Mouse (Mus musculus): ENCODE results near the gene Il27ra.
"Not testable (repeated sequence)": the region's sequence is repeated elsewhere in the genome, so short reads cannot be mapped to it uniquely, and the experiment has no call there.

Il27ra gene

GRCm38 (mm10) chr8:84019738-84020137 is 22.7 kb downstream of the Il27ra start:
- DNase-seq = no peak

DNA sequence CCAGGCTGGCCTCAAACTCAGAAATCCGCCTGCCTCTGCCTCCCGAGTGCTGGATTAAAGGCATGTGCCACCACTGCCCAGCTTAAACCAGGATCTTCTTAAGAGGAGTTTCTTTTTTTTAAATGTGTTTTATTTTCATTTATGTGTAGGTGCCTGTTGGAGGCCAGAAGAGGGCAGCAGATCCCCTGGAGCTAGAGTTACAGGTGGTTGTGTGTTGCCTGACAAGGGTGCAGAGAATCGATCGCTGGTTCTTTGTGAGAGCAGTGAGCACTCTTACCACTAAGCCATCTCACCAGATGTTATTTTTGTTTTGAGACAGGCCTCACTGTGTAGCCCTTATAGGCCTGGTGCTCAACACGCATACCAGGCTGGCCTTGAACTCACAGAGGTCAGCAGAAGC is 26.6 kb downstream of the Il27ra start:
- DNase-seq = no peak

DNA sequence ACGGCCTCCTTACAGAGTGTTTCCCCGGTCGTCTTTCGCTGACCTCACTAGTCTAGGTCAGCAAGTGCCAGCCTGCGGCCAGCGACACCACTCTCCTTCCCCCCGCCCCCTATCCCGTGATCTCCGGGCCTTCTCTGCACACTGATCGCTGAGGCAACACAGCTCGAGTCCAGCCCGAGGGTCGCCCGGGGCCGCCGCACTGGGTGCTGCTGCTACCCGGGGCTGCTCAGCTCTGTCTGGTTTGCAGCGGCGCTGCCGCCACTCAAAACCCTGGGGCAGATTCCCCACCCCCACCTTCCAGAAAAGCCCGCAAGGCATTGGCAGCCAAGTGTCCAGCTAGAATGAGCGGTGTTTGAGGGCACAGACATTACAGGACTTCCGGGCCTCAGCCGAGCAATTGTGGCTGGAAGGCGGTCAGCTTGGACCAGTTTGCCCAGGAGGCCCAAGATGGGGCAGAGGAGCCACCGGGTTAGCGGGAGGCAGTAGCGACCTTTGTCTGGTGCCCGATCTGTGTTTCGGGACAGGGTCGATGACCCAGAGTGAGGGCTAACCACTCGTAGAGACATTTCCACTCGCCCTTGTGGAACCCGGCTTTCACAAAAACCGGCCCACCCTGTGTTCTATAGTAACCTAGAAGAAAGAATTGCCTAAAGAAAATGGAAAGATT is 29.8 kb downstream of the Il27ra start:
- DNase-seq = no peak

GRCm38 (mm10) chr8:84011705-84012498 is 30.5 kb downstream of the Il27ra start, which contains the start of gene 2210011C24Rik:
2210011C24Rik (minus strand) TSS chr8:84012171.
- DNase-seq = no peak

DNA sequence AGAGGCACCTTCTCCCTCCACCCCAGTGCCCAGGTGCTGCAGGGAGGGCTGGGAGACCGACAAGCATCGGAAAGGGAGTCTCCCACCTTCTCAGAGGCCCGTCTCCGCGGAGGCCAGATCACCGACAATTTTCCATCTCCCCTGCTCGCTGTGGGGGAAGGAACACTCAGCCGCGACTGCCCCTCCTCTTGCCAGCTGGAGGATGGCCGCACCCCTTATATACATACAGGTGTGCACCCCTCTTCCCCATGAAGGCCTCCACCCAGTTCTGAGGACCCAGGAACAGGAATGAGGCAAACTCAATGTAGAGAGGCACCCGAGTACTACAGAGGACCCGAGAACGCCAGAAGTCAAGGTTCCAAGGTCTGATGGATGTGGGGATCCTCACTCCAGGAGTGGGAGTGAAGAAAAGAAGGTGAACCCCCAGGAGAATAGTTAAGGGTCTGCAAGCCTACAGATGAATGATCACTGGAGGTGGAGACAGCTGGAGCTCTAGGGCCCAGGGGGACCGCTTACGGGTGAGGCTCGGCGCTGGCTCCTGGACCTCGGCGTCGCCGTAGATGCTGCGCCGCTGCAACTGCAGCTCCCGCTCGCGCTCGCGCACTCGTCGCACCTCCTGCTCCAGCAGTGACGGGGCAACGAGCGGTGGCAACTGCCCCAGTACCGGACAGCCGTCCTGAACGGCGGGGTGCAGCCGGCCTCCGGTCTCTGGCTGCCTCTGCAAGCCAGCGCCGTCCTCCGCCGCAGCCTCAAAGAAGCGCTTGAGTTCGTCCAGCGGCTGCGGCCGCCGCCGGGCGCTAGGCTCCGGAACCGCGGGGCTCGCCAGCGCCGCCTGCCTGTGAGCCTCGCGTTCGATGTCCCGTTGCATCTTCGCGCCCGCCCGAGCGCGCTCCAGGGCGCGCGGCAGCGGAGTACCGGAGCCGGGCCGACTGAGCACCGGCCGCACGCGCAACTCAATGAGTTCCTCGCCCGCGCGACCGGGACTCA is 31.5 kb downstream of the Il27ra start:
- peak in 1 of 2 experiments; percentile 33 for DNase-seq

- DNase-seq = peak; percentile 51 to 62
Observed at GRCm38 (mm10) chr8:84009876-84010275, 32.5 kb downstream of the Il27ra start.

DNA sequence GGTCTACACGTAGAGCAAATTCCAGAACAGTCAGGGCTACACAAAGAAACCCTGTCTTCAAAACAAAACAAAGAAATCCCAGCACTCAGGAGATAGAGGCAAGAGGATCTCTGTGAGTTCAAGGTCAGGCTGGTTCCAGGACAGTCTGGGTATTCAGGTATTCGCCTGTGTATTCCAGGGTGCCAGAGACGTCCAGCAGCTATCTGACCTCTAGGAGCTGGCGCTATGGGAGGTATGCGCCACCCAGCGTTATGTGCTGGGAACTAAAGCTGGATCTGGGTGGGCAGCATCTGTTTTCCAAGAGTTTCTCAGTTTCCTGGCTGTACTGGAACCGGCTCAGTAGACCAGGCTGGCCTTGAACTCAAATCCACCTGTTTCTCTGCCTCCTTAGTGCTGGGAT is 34.0 kb downstream of the Il27ra start:
- DNase-seq = no peak

- not testable (repeated sequence) for DNase-seq
Observed at GRCm38 (mm10) chr8:84005502-84005901, 36.9 kb downstream of the Il27ra start.

DNA sequence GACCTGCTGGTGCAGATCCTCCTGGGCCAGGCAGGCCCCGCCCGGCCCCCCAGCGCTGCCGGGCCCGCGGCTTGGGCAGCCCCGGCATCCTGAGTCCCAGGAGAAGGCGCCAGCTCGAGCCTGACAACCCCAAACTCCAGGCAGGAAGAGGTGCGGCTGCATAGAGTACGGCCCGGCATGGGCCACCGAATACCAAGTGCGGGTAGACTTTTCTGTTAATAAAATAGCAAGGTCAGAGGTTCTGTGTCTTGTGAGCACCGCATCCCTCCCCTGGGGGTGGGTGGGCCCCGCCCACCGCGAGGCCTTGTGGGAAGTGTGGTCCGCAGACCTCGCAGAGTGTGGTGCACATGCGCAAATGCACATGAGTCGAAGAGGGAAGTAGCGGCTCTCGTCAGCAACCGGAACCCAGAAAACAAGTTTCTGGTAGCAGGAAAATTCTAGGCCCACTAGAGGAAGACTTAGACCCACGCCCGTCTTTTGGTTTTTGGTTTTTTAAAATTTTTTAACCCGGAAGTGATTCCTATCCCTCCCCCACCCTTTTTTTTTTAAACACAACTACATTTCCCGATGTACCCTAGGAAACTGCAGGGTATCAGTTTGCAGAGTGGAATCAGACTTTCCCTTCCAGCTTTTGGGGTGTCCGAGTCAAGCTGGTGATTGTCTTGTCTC is 37.7 kb downstream of the Il27ra start:
- DNase-seq = peak; percentile 93 to 94

DNA sequence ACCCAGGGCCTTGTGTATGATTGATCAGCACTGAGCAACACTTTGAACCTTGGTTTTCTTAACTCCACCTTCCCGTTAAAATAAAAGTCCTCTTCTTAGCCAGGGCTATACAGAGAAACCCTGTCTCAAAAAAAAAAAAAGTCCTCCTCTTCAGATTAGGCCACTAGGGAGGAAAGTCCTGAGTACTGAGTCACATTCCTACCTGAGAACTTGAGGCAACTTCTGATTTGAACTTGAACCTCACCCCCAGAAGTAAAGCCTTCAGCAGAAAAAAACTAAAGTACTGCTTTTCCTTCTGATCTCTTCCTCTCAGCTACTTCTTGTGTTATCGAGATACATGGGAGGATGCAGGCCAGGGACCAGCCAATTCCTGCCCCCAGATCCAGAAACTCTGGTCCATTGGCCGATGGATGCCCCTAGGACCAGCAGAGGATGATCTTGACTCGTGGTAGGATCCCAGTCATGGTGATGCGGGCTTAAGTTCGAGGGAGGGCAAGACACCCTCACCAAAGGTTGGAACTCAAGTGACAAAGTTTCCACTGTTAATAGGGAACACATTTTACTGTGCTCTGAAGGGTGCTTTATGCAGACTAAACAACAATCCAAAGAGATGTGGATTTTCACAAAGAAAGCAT is 38.7 kb downstream of the Il27ra start:
- DNase-seq = no peak

GRCm38 (mm10) chr8:84002957-84003611 is 39.3 kb downstream of the Il27ra start:
- DNase-seq = no peak

DNA sequence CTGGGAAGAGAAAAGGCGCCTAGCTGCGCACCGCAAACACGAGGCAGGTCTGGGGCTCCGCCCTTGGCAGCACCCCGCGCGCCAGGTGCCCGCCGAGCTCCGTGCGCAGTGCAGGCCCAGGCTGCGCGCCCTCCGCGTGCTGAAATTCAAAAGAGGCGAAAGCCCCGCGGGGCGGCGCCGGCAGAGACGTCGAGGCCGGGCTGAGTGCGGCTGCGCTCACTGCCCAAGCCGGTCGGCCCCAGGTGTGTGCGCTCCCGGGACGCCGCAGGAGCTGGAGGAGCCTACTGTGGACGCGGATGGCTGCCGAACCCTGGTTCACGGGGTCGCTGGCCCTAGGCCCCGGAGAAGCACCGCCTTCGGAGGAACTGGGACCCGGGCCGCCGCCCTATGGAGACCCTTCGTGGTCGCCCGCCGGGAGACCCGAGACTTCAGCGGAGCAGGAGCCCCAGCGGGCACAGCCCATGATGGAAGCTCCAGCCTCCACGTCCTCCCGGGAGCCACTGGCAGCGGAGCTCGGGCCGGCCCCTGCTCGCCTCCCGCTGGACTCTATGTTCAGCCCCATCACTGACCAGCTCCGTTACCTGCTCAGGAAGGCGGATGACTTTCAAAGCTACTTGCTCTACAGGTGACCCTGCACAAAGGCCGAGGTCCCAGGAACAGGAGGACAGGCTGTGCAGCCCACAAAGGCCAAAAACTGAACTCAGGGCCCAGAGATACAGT is 40.9 kb downstream of the Il27ra start, which contains the start of gene 1700067K01Rik:
Gene 1700067K01Rik, plus strand, starts transcription at position 222 of the 720 bp plus-strand sequence.
- DNase-seq = no peak

- DNase-seq = no peak
Observed at GRCm38 (mm10) chr8:83999825-84000224, 42.6 kb downstream of the Il27ra start.

- no peak for DNase-seq
Observed at GRCm38 (mm10) chr8:83999057-83999705, 43.2 kb downstream of the Il27ra start.

DNA sequence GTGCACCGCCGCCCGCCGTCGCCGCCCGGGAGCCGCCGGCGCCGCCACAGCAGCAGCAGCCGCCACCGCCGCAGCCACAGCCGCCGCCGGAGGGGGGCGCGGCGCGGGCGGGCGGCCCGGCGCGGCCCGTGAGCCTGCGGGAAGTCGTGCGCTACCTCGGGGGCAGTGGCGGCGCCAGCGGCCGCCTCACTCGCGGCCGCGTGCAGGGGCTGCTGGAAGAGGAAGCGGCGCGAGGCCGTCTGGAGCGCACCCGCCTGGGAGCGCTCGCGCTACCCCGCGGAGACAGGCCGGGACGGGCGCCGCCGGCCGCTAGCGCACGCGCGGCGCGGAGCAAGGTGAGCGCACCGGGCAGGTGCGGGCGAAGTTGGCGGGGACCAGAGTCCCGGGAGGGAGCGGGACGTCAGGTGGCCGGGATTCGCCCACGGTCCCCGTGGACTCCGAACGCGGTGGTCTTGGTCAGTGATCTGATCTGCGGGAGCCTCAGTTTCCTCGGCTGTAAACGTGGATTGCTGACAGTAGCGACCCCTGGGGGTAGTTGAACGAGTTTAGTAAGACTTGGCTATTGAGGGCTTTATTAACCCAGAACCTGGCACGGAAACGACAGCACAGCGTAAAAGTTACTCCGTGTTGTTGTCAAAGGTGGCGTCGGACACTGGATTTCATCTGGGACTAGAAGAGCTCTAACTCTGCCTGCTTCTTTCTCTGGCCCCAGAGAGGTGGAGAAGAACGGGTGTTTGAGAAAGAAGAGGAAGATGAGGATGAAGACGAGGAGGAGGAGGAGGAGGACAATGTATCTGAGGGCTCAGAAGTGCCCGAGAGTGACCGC is 43.9 kb downstream of the Il27ra start:
- peak; percentile 37 to 63 for DNase-seq

DNA sequence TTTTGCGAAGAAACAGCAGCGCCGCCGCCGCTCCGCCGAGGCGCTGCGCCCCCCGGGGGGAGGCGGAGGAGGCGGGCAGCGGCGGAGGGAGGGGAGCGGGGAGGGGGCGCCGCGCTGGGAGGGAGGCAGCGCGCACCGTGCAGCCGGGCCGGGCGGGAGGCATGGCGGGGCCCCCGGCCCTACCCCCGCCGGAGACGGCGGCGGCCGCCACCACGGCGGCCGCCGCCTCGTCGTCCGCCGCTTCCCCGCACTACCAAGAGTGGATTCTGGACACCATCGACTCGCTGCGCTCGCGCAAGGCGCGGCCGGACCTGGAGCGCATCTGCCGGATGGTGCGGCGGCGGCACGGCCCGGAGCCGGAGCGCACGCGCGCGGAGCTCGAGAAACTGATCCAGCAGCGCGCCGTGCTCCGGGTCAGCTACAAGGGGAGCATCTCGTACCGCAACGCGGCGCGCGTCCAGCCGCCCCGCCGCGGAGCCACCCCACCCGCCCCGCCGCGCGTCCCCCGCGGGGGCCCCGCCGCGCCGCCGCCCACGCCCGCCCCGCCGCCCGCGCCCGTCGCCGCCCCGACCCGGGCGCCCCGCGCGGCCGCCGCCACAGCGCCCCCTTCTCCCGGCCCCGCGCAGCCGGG is 44.8 kb downstream of the Il27ra start, which contains the start of gene Samd1:
Gene Samd1, plus strand, starts transcription at position 162 of the 631 bp plus-strand sequence.
- DNase-seq = peak; percentile 37 to 40

- peak; percentile 67 to 69 for DNase-seq
Observed at GRCm38 (mm10) chr8:83996567-83997505, 45.6 kb downstream of the Il27ra start.
